ENCODE assay signal across 19 mouse cellular contexts in the genomic region with DNA sequence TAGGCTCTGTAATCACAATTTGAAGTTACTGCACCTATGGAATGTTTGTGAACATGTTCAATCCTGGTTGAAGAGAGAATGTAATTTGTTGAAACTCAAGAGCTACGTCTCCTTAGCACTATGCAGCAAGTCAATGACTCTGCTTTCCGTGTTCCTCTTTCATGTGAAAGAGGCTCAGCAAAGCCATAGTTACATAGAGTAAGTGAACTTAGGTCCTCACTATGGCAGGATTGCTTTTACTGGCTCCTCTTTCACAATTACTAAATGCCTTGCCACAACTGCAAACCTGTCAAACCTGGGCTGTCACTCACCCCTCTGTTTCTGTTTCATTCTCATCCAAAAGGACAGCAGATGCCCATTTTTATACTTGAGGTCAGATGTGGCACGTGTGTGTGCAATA. TPM values are rescaled to one million over a fixed set of nuclear protein-coding genes. Genes with fewer than 3 reads are reported as not detected.
"Had no signal": no experiment of that assay in that cellular context is flagged by ENCODE, and none has a peak within 500 bp of the region (broad histone marks: within the 10 kb centered on the region; RNA-seq: fewer than 3 reads in every experiment).

No protein-coding gene starts in this region.

- H3K36me3 ChIP-seq: midbrain, embryonic 10.5 days; midbrain, embryonic 12.5 days; neural tube, embryonic 12.5 days had no signal

- H3K27ac ChIP-seq: liver, embryonic 14.5 days; midbrain, embryonic 10.5 days; midbrain, embryonic 12.5 days; neural tube, embryonic 12.5 days had no signal

- H3K4me3 ChIP-seq: midbrain, embryonic 10.5 days; midbrain, embryonic 12.5 days; neural tube, embryonic 12.5 days had no signal

- ATAC-seq: midbrain, embryonic 16.5 days had no signal

- H3K9me3 ChIP-seq: midbrain, embryonic 10.5 days; midbrain, embryonic 12.5 days; neural tube, embryonic 12.5 days had no signal

- DNase-seq: lung, adult 18-20 months; lung, embryonic 14.5 days; lung, postnatal 10 days; lung, postnatal 4 days; midbrain, embryonic 14.5 days; retina, postnatal 1 day; right cerebral cortex, adult 18-20 months; right cerebral cortex, postnatal 25 days; right cerebral cortex, postnatal 4 days; spleen, adult 18-20 months; thymus, adult 18-20 months; thymus, postnatal 14 days; thymus, postnatal 4 days had no signal

- H3K4me1 ChIP-seq: midbrain, embryonic 10.5 days; midbrain, embryonic 12.5 days; neural tube, embryonic 12.5 days had no signal

- H3K4me2 ChIP-seq: lung, embryonic 14.5 days; midbrain, embryonic 12.5 days; neural tube, embryonic 12.5 days had no signal

- H3K9ac ChIP-seq: liver, embryonic 14.5 days; lung, embryonic 14.5 days; midbrain, embryonic 12.5 days; neural tube, embryonic 12.5 days had no signal

- H3K27me3 ChIP-seq: midbrain, embryonic 12.5 days; neural tube, embryonic 12.5 days had no signal

RNA-seq across cellular contexts. Expression of a gene that starts 40.3 kb away (rescaled TPM):
- total RNA-seq: neutrophil, adult 5-6 weeks had no signal
